Mouse (Mus musculus): ENCODE results near the gene Stim1. TPM values are rescaled to one million over a fixed set of nuclear protein-coding genes. Genes with fewer than 3 reads are reported as not detected.
A peak's percentile ranks its signal among the peaks of the same experiment; 100 is the strongest.
"Not testable (repeated sequence)": the region's sequence is repeated elsewhere in the genome, so short reads cannot be mapped to it uniquely, and the experiment has no call there.

The Stim1 gene
- polyA plus RNA-seq, 1 experiment from 2014 or later = 14.8 TPM

DNA sequence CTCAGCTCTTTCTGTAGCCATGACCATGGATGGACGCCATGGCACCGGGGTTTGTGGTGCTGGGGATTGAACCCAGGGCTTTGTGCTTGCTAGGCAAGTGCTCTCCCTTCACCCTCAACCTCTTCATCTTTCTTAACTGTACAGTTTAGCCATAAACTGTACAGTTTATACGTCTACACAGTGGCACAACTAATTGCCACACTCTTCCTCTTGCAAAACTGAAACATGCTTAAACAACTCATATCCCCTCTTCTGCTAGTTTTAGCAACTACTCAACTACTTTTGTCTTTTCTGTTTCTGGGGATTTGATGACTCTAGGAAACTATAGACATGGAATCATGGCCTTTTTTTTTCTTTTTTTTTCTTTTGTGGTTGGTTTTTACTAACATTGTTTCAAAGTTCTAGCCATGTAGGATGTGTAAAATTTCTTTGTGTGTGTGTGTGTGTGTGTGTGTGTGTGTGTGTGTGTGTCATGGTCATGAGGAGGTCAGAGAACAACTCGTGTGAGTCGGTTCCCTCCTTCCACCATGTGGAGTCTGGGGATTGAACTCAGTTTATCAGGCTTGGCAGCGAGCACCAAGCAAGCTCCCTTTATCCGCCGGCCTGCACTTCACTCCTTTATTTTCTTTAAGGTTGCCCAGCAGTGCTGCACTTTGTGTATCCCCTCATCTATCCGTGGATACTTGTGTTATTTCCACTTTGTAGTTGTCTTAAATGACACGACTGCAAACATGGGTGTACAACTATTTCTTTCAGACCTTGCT is 7.7 kb upstream of the Stim1 start:
- no peak for ATAC-seq (ENCODE audit: low FRiP score, low TSS enrichment)
- Histone ChIP-seq H3K36me3 (ENCODE audit: insufficient read depth, low read length) (no peaks in the 10 kb centered on the region), H3K4me1 (ENCODE audit: insufficient read depth, low read length) (no peaks in the 10 kb centered on the region), H3K9me3 (ENCODE audit: low read length) (no peaks in the 10 kb centered on the region), H3K4me2 (replicated peaks; ENCODE audit: low read depth, low read length) (no peak overlapping the region), H3K27ac (ENCODE audit: low read length) (no peak overlapping the region), H3K9ac (replicated peaks; ENCODE audit: low read length) (no peak overlapping the region), H3K27me3 (ENCODE audit: insufficient read depth, low read length) (no peaks in the 10 kb centered on the region), H3K4me3 (ENCODE audit: low read length) (no peak overlapping the region)
- 78% methylated on average over 10 of the region's 10 CpGs for WGBS

DNA sequence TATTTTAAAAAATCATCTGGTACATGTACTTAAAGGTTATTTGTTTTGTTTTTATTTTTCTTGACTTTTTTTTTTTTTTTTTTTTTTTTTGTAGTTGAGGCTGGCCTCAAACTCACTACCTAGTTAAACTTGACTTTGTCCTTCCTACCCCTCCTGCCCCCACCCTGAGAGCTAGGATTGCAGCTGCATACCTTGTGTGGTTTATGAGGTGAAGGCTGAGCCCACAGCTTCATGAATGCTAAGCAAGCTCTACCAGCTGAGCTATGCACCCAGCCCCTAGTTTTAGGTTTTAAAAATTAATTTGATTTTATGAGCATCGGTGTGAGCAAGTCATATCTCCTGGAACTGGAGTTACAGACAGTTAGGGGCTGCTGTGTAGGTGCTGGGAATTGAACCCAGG is 7.1 kb upstream of the Stim1 start:
- WGBS = 85% methylated on average over 1 of the region's 1 CpGs
- Histone ChIP-seq H3K4me1 (ENCODE audit: insufficient read depth, low read length) (no peaks in the 10 kb centered on the region), H3K36me3 (ENCODE audit: insufficient read depth, low read length) (no peaks in the 10 kb centered on the region), H3K9me3 (ENCODE audit: low read length) (no peaks in the 10 kb centered on the region), H3K4me3 (ENCODE audit: low read length) (no peak overlapping the region), H3K27me3 (ENCODE audit: insufficient read depth, low read length) (peaks cover 2% of the 10 kb centered on the region; the same call in 1 of the 2 replicates), H3K9ac (replicated peaks; ENCODE audit: low read length) (no peak overlapping the region), H3K27ac (ENCODE audit: low read length) (no peak overlapping the region), H3K4me2 (replicated peaks; ENCODE audit: low read depth, low read length) (no peak overlapping the region)
- no peak for ATAC-seq (ENCODE audit: low FRiP score, low TSS enrichment)

DNA sequence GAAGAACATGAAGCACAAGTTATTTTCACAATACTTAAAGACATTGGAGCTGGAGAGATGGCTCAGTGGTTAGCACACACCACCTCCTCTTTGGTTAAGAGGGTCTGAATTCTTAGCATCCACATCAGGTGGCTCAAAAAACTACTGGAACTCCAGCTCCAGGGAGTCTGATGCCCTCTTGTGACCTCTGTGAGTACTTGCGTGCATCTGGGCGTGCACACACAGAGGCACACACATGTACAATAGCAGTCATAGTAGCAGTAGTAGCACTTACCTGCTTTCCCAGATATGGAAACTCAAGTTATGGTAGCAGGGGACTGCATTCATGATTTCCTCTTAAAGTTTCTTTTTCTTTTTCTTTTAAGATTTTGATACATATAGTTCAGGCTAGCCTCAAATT is 4.6 kb upstream of the Stim1 start:
- peaks cover 2% of the 10 kb centered on the region; the same call in 1 of the 2 replicates for H3K27me3 ChIP-seq (ENCODE audit: insufficient read depth, low read length)
- 86% methylated on average over 2 of the region's 2 CpGs for WGBS
- H3K9ac ChIP-seq (replicated peaks; ENCODE audit: low read length) = no peak overlapping the region
- H3K4me1 ChIP-seq (ENCODE audit: insufficient read depth, low read length) = 0 out of 2 replicates have a peak, but pooled peaks cover under 1% of the 10 kb centered on the region
- H3K27ac ChIP-seq (ENCODE audit: low read length) = no peak overlapping the region
- no peak for ATAC-seq (ENCODE audit: low FRiP score, low TSS enrichment)
- no peaks in the 10 kb centered on the region for H3K9me3 ChIP-seq (ENCODE audit: low read length)
- no peak overlapping the region for H3K4me2 ChIP-seq (replicated peaks; ENCODE audit: low read depth, low read length)
- no peak overlapping the region for H3K4me3 ChIP-seq (ENCODE audit: low read length)
- no peaks in the 10 kb centered on the region for H3K36me3 ChIP-seq (ENCODE audit: insufficient read depth, low read length)

DNA sequence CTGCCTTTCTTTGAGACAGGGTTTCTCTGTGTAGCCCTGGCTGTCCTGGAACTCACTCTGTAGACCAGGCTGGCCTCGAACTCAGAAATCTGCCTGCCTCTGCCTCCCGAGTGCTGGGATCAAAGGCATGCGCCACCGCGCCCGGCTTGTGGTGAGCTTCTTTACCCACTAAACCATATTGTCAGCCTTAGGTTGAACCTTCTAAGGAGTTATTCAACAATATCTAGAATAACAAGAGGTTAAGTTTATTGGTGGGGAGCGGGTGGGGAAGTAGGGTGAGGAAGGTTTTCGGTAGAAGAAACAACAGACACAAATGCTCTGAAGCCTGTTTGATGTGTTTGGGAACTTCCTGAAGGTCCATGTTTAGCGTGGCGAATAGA is 1.6 kb upstream of the Stim1 start:
- not testable (repeated sequence) for ATAC-seq (ENCODE audit: low FRiP score, low TSS enrichment); H3K27me3 ChIP-seq (ENCODE audit: insufficient read depth, low read length)
- WGBS = 92% methylated on average over 10 of the region's 10 CpGs

DNA sequence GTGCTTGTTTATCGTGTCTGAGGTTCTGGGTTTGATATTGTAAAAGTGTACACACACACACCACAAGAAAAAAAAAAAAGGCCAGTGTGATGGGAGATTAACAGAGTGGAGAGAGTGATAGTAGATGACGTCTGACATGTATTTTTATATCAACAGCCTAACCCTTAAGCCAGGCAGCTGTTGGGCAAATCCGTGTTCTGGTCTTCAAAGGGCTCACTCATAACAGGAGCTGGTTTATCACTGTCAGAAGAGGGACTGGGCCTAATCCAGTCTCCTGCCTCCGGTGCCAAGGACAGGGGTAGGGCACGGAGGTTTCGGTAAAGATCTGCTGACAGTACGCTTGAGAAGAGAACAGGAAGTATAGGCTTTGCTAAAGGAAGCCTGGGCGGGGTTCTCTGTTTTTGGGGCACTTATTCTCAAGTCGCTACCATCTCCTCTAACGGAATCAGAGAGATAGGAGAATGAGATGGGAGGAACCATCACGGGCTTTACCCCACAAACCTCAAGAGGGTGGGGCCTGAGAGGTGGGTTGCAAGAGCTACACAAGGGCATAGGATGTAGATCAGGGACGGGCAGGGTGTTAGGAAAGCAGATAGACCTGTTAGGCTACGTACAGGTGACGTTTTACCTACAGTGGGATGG is 1.1 kb upstream of the Stim1 start:
- H3K9ac ChIP-seq (replicated peaks; ENCODE audit: low read length) = no peak overlapping the region
- H3K27me3 ChIP-seq (ENCODE audit: insufficient read depth, low read length) = peaks cover 5% of the 10 kb centered on the region; the same call in 1 of the 2 replicates

More for the DNA sequence above, 1.6 kb upstream of the Stim1 start:
- not testable (repeated sequence) for H3K4me2 ChIP-seq (replicated peaks; ENCODE audit: low read depth, low read length); H3K4me1 ChIP-seq (ENCODE audit: insufficient read depth, low read length); H3K9me3 ChIP-seq (ENCODE audit: low read length); H3K9ac ChIP-seq (replicated peaks; ENCODE audit: low read length); H3K36me3 ChIP-seq (ENCODE audit: insufficient read depth, low read length); H3K27ac ChIP-seq (ENCODE audit: low read length); H3K4me3 ChIP-seq (ENCODE audit: low read length)

DNA sequence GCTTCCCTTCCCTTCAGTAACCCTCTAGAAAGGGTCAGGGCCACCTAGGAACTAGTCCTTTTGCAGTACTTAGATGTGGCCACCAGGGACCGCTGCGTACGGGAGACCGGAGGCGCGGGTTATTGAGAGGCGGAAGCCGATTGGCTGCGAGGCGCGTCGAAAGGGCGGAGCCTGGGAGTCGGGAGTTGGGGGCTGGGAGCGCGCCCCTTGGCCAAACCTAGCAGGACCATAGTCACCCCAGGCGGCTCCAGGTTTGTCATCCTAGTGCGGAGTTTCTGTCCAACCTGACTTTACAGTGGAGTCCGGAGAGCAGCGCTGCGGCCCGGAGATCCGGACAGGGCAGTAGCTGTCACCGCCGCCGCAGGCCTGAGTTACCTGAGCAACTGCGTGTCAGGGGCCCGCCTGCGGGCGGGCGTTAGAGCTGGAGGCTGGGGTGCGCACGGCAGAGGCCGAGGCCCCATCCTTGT is 460 bp upstream of the Stim1 start:
- Histone ChIP-seq H3K27ac (ENCODE audit: low read length) (peak overlapping the region; percentile 50; the same call in 1 of the 2 replicates), H3K9ac (replicated peaks; ENCODE audit: low read length) (peak overlapping the region; percentile 78), H3K4me1 (ENCODE audit: insufficient read depth, low read length) (peaks cover 8% of the 10 kb centered on the region; the same call in 1 of the 2 replicates), H3K4me2 (replicated peaks; ENCODE audit: low read depth, low read length) (peak overlapping the region; percentile 94), H3K36me3 (ENCODE audit: insufficient read depth, low read length) (no peaks in the 10 kb centered on the region), H3K4me3 (ENCODE audit: low read length) (peak overlapping the region; percentile 82), H3K27me3 (ENCODE audit: insufficient read depth, low read length) (peaks cover 5% of the 10 kb centered on the region; the same call in 1 of the 2 replicates), H3K9me3 (ENCODE audit: low read length) (no peaks in the 10 kb centered on the region)
- WGBS = 0% methylated on average over 34 of the region's 34 CpGs
- peak; percentile 90 for ATAC-seq (ENCODE audit: low FRiP score, low TSS enrichment)

More for the DNA sequence above, 1.1 kb upstream of the Stim1 start:
- Histone ChIP-seq H3K9me3 (ENCODE audit: low read length) (no peaks in the 10 kb centered on the region), H3K4me2 (replicated peaks; ENCODE audit: low read depth, low read length) (no peak overlapping the region), H3K27ac (ENCODE audit: low read length) (no peak overlapping the region), H3K36me3 (ENCODE audit: insufficient read depth, low read length) (no peaks in the 10 kb centered on the region), H3K4me3 (ENCODE audit: low read length) (no peak overlapping the region), H3K4me1 (ENCODE audit: insufficient read depth, low read length) (peaks cover 8% of the 10 kb centered on the region; the same call in 1 of the 2 replicates)
- peak; percentile 12 for ATAC-seq (ENCODE audit: low FRiP score, low TSS enrichment)
- 51% methylated on average over 14 of the region's 14 CpGs for WGBS

DNA sequence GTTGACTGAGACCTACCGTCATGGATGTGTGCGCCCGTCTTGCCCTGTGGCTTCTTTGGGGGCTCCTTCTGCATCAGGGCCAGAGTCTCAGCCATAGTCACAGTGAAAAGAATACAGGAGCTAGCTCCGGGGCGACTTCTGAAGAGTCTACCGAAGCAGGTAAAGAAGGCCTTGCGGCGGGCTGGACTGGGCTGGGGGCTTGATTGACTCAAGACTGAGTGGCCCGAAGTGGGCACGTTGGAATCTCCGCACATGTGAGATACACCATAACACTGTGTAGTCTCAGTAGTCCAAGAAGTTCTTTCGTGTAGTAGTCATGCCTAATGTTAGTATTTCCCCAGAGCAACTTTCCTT is 766 bp downstream of the Stim1 start:
- Histone ChIP-seq H3K9ac (replicated peaks; ENCODE audit: low read length) (peak overlapping the region; percentile 78), H3K27me3 (ENCODE audit: insufficient read depth, low read length) (peaks cover 5% of the 10 kb centered on the region; the same call in 1 of the 2 replicates), H3K4me1 (ENCODE audit: insufficient read depth, low read length) (peaks cover 8% of the 10 kb centered on the region; the same call in 1 of the 2 replicates), H3K4me3 (ENCODE audit: low read length) (peak overlapping the region; percentile 82), H3K4me2 (replicated peaks; ENCODE audit: low read depth, low read length) (peak overlapping the region; percentile 94), H3K27ac (ENCODE audit: low read length) (no peak overlapping the region), H3K9me3 (ENCODE audit: low read length) (no peaks in the 10 kb centered on the region), H3K36me3 (ENCODE audit: insufficient read depth, low read length) (no peaks in the 10 kb centered on the region)
- WGBS = 11% methylated on average over 12 of the region's 12 CpGs
- ATAC-seq (ENCODE audit: low FRiP score, low TSS enrichment) = no peak; the same call in 1 of the 2 replicates

DNA sequence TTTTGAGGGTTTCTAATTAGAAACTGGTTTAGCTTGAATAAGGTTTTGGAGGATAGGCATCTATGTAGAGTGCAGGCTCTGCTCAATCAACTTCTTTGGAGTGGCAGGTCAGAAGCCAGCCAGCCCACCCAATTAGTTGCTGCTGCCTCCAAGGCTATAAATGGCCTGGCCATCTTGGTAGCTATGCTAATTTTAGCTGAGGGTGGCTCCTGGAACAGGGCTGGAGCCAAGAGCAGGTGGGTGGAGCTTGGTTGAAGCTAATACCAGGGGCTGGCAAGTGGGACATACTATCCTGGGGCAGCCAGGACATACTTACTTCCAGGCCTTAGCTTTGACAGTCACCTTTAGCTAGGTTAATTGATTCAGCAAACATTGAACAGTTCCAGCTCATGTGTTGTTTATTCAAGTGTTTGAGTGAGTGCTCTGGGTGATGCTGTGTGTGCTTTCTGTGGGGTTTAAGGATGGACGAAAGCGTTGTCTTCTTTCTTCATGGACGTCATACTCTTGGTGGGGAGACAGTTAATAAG is 4.9 kb downstream of the Stim1 start:
- no peak overlapping the region for H3K27ac ChIP-seq (ENCODE audit: low read length)
- ATAC-seq (ENCODE audit: low FRiP score, low TSS enrichment) = no peak
- no peak overlapping the region for H3K4me3 ChIP-seq (ENCODE audit: low read length)
- WGBS = 91% methylated on average over 3 of the region's 3 CpGs
- no peak overlapping the region for H3K4me2 ChIP-seq (replicated peaks; ENCODE audit: low read depth, low read length)
- H3K9ac ChIP-seq (replicated peaks; ENCODE audit: low read length) = no peak overlapping the region
- H3K27me3 ChIP-seq (ENCODE audit: insufficient read depth, low read length) = 0 out of 2 replicates have a peak, but pooled peaks cover 3% of the 10 kb centered on the region
- H3K9me3 ChIP-seq (ENCODE audit: low read length) = no peaks in the 10 kb centered on the region
- H3K4me1 ChIP-seq (ENCODE audit: insufficient read depth, low read length) = peaks cover 8% of the 10 kb centered on the region; the same call in 1 of the 2 replicates
- no peaks in the 10 kb centered on the region for H3K36me3 ChIP-seq (ENCODE audit: insufficient read depth, low read length)

DNA sequence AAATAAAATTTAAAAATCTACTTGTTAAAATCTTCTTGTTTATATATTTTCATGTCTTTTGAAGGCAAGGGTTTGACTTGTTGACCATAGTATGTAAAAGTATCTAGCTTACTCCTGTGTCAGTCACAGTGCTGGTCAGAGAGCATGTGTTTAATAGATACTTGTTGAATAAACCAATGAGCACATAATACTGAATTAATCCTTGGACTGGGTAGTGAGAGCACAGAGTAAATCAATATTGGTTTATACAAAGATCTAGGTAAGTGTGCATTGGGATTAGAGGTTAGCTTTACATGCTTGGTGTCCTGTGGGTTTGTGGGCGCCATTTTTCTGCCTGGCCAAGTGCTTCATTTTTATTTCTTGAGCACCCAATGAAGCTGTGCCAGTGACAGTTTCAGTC is 13.8 kb downstream of the Stim1 start:
- no peak overlapping the region for H3K27ac ChIP-seq (ENCODE audit: low read length)
- no peak for ATAC-seq (ENCODE audit: low FRiP score, low TSS enrichment)
- H3K4me3 ChIP-seq (ENCODE audit: low read length) = no peak overlapping the region
- H3K9ac ChIP-seq (replicated peaks; ENCODE audit: low read length) = no peak overlapping the region
- H3K4me2 ChIP-seq (replicated peaks; ENCODE audit: low read depth, low read length) = no peak overlapping the region
- H3K27me3 ChIP-seq (ENCODE audit: insufficient read depth, low read length) = no peaks in the 10 kb centered on the region; the same call in 1 of the 2 replicates
- H3K4me1 ChIP-seq (ENCODE audit: insufficient read depth, low read length) = no peaks in the 10 kb centered on the region
- no peaks in the 10 kb centered on the region for H3K36me3 ChIP-seq (ENCODE audit: insufficient read depth, low read length)
- H3K9me3 ChIP-seq (ENCODE audit: low read length) = no peaks in the 10 kb centered on the region
- WGBS = 80% methylated on average over 1 of the region's 1 CpGs
